Mouse (Mus musculus): ENCODE results near the gene Syce2. TPM values are rescaled to one million over a fixed set of nuclear protein-coding genes. Genes with fewer than 3 reads are reported as not detected.

Syce2 gene
- polyA plus RNA-seq, 1 experiment from 2014 or later: 49.0 TPM

DNA sequence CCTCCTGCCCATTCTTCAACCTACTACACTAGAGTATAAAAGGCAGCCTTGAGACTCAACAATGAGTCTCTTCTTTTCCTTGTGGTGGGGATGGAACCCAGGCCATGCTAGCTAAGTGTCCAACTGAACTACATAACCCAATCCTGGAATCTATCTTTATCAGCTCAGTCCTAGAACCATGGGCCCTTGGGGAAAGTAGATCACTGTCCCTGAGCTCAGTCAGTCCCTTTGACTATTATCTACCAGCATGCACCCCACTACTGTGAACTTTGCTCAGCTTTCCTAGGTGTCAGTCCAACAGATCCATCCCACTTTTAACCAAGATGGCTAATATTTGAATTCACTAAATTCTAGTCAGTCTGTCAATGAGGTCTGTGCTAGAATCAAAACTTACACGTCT is 30.4 kb upstream of the Syce2 start:
- Histone ChIP-seq H3K9me3 (replicated peaks; ENCODE audit: control insufficient read depth, low read length) (no peaks in the 10 kb centered on the region), H3K27me3 (ENCODE audit: control insufficient read depth, insufficient read depth, low read length) (no peaks in the 10 kb centered on the region), H3K27ac (ENCODE audit: low read length) (no peak overlapping the region), H3K9ac (ENCODE audit: low read length) (no peak overlapping the region), H3K4me2 (ENCODE audit: low read depth, low read length) (no peak overlapping the region), H3K36me3 (ENCODE audit: control insufficient read depth, insufficient read depth, low read length) (peaks cover 53% of the 10 kb centered on the region), H3K4me1 (ENCODE audit: control insufficient read depth, insufficient read depth, low read length) (peaks cover 19% of the 10 kb centered on the region), H3K4me3 (replicated peaks; ENCODE audit: low read length) (no peak overlapping the region)
- ATAC-seq (ENCODE audit: insufficient read depth, low FRiP score): no peak
- WGBS: 66% methylated on average over 1 of the region's 1 CpGs

DNA sequence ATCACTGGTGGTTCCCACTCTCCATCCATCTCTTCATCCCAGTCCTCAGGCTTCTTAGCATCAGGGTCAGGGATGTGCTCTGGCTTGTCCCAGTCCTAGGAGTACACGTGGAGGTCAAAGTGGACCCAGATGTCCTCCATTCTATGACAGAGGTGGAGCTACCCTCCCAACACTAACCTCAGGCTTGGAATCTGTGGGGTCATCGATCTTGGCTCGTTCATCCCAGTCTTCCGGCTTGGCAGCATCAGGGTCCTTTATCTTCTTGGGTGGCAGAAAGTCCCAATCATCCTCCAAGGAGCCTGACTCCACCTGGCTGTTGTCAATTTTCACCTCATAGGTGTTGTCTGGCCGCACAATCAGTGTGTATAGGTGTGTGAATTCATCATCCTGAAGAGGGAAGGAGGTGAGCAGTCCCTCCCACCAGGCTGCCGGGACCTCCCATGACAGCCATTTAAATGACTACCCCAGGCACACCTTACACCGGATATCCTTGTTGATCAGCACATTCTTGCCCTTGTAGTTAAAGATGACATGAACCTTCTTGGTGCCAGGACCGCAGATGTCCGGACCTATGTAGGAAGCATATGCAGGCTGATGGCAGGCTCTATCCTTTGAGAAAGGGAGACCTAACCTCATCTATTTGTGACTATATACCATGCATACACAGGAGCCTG is 27.4 kb upstream of the Syce2 start:
- Histone ChIP-seq H3K9ac (ENCODE audit: low read length) (peak overlapping the region; percentile 55), H3K36me3 (ENCODE audit: control insufficient read depth, insufficient read depth, low read length) (peaks cover 39% of the 10 kb centered on the region), H3K27ac (ENCODE audit: low read length) (no peak overlapping the region), H3K9me3 (replicated peaks; ENCODE audit: control insufficient read depth, low read length) (no peaks in the 10 kb centered on the region), H3K4me3 (replicated peaks; ENCODE audit: low read length) (peak overlapping the region; percentile 94), H3K4me1 (ENCODE audit: control insufficient read depth, insufficient read depth, low read length) (peaks cover 24% of the 10 kb centered on the region), H3K4me2 (ENCODE audit: low read depth, low read length) (peak overlapping the region; percentile 70), H3K27me3 (ENCODE audit: control insufficient read depth, insufficient read depth, low read length) (no peaks in the 10 kb centered on the region)
- 74% methylated on average over 9 of the region's 9 CpGs for WGBS
- no peak for ATAC-seq (ENCODE audit: insufficient read depth, low FRiP score)

DNA sequence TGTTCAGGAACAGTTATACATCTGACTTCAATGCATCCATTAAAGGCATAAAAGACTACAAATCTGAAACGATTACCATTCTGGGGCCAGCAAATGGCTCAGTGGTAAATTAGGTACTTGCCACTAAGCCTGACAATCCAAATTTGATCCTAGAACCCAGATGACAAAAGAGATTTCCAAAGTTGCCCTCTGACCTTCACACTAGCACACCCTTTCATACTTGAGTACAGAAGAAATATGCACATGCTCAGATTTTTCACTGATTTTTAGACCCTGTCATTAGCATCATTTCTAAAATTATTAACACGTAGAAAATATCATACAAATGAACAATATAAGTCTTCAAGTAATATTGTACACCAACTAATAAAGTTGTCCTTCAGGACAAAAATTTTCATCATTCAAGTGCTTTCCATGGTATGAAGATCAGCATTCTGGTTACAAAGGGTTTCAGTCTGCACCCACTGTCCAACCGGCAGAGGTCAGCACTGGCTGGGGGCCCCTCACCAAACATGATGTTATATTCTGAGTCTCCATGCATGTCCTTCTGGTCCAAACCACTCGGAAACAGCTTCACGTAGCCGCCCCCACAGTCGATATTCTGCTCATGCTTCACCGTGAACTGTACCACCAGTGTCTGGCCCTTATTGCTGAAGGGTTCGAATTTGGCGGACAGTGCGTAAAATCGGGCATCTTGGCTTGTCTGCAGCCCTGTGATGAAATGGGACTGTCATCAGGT is 26.4 kb upstream of the Syce2 start:
- H3K36me3 ChIP-seq (ENCODE audit: control insufficient read depth, insufficient read depth, low read length): peaks cover 39% of the 10 kb centered on the region
- 11% methylated on average over 12 of the region's 12 CpGs for WGBS
- no peaks in the 10 kb centered on the region for H3K27me3 ChIP-seq (ENCODE audit: control insufficient read depth, insufficient read depth, low read length)
- H3K4me2 ChIP-seq (ENCODE audit: low read depth, low read length): peak overlapping the region; percentile 70
- peak overlapping the region; percentile 90 for H3K9ac ChIP-seq (ENCODE audit: low read length)
- H3K4me3 ChIP-seq (replicated peaks; ENCODE audit: low read length): peak overlapping the region; percentile 94
- no peak for ATAC-seq (ENCODE audit: insufficient read depth, low FRiP score)
- peak overlapping the region; percentile 91 for H3K27ac ChIP-seq (ENCODE audit: low read length)
- no peaks in the 10 kb centered on the region for H3K9me3 ChIP-seq (replicated peaks; ENCODE audit: control insufficient read depth, low read length)
- peaks cover 22% of the 10 kb centered on the region for H3K4me1 ChIP-seq (ENCODE audit: control insufficient read depth, insufficient read depth, low read length)

DNA sequence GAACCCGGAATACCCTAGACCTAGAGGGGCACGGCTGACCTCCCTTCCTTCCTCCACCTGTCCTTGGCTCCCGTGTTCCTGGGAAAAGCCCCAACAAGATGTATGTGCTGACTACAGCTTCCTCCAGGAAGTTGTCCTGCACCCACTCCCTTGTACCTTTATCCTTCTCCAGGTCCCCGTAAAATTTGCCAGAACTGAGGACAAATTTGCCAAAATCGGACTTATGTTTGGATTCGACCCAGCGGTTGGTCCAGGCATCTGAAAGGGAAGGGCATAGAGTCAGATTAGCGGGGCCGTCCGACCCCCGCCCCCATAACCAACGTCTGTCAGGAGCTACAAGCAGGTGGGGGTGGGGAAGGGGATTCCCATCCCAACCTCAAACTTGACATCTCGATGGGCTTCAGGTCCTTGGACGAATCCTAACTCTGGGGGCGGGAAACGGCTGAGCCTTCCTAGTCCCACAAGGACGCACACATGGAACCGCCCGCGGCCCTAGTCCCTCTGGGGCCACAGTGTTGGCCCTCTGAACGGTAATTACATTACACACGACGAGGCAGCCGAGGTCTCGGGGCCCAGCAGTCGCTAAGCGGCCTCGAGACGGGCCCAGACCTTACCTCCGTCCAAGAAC is 25.7 kb upstream of the Syce2 start:
- H3K4me3 ChIP-seq (replicated peaks; ENCODE audit: low read length): peak overlapping the region; percentile 94
- under 1% methylated on average over 30 of the region's 30 CpGs for WGBS
- H3K9ac ChIP-seq (ENCODE audit: low read length): peak overlapping the region; percentile 90
- peaks cover 22% of the 10 kb centered on the region for H3K4me1 ChIP-seq (ENCODE audit: control insufficient read depth, insufficient read depth, low read length)
- H3K9me3 ChIP-seq (replicated peaks; ENCODE audit: control insufficient read depth, low read length): no peaks in the 10 kb centered on the region
- no peaks in the 10 kb centered on the region for H3K27me3 ChIP-seq (ENCODE audit: control insufficient read depth, insufficient read depth, low read length)
- H3K27ac ChIP-seq (ENCODE audit: low read length): peak overlapping the region; percentile 91
- H3K4me2 ChIP-seq (ENCODE audit: low read depth, low read length): peak overlapping the region; percentile 70
- H3K36me3 ChIP-seq (ENCODE audit: control insufficient read depth, insufficient read depth, low read length): peaks cover 39% of the 10 kb centered on the region
- peak; percentile 3; the same call in 1 of the 2 replicates for ATAC-seq (ENCODE audit: insufficient read depth, low FRiP score)

DNA sequence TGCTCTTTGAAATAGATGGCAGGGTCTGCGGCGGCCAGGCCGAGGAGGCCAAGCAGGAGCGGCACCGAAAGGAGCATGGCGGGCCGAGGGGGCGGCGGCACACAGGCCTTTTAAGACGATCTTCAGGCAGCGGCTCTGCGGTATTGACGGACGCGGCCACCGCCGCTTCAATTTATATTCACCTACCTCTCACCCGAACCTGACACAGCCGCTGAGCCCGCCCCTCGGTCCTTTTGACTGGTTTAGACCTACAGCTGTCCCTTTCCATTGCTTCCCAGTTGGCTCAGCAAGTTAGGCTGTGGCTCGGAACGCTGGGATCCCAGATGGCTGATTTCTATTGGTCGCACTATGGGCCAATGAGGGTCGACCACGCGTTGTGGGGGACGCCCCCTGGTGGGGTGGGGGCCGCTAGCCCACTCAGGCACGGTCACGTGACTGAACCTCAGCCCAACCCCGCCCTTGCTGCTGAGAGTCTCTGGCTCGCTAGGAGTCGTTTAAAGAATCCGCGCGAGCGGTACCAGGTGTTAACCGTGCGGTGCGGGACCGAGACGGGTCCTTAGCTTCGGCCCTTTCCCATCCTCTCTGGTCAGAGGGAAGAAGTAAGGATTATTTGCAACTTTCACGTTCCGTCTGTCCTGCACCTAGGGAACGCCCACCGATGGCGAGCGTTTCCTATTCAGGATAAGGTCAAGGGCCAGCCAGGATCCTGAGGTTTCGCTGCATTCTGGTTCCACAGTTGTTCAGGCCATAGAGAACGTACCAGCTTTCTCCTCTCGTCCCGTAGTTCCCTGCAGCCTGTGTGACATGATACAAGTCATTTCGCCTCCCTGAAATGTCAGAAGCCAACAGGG is 25.0 kb upstream of the Syce2 start, which contains the start of gene Calr:
Gene Calr, minus strand, starts transcription at position 213 of the 851 bp plus-strand sequence.
- Histone ChIP-seq H3K4me2 (ENCODE audit: low read depth, low read length) (peak within 1 kb of the TSS; percentile 80), H3K4me1 (ENCODE audit: control insufficient read depth, insufficient read depth, low read length) (peaks cover 22% of the 10 kb centered on the region), H3K36me3 (ENCODE audit: control insufficient read depth, insufficient read depth, low read length) (peaks cover 32% of the 10 kb centered on the region; the same call in 1 of the 2 replicates), H3K4me3 (replicated peaks; ENCODE audit: low read length) (peak within 1 kb of the TSS; percentile 94), H3K9me3 (replicated peaks; ENCODE audit: control insufficient read depth, low read length) (no peaks in the 10 kb centered on the region), H3K9ac (ENCODE audit: low read length) (peak within 1 kb of the TSS; percentile 90), H3K27me3 (ENCODE audit: control insufficient read depth, insufficient read depth, low read length) (no peaks in the 10 kb centered on the region), H3K27ac (ENCODE audit: low read length) (peak within 1 kb of the TSS; percentile 91)
- under 1% methylated on average over 55 of the region's 55 CpGs for WGBS
- ATAC-seq (ENCODE audit: insufficient read depth, low FRiP score): peak; percentile 100

DNA sequence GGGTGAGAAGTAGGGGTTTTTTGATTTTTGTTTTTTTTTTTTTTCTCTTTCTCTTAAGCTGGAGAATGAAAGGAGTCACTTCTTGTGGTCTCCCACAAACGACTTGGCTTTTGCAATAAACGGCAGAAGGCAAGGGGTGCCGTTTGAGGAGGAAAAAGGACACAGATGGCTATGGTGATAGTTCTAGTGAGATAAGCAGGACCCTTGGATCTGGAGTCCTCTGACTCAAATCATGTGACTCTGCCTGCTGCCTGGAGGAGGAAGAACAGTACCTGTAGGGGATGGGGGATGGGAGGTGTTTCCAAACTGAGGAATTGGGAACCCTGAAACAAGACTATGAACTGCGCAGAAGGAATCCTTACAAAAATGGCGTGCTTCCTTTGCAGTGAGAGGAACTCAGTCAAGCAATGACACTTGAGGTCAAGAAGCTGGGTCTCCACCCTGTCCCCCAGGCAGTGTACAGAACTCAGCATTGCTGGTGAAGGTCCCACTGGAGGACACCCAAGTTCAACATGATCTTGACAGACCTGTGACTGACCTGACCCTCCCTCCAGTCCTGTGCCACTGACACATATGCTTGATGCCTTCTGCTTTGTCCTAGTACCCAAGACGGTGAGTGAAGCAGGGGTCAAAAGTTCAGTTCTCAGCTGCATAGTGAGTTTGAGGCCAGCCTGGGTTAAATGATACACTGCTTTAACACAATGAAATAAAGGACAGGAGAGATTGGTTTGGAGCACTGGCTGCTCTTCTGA is 24.1 kb upstream of the Syce2 start:
- peak overlapping the region; percentile 80 for H3K4me2 ChIP-seq (ENCODE audit: low read depth, low read length)
- no peaks in the 10 kb centered on the region for H3K9me3 ChIP-seq (replicated peaks; ENCODE audit: control insufficient read depth, low read length)
- H3K9ac ChIP-seq (ENCODE audit: low read length): peak overlapping the region; percentile 79
- H3K27me3 ChIP-seq (ENCODE audit: control insufficient read depth, insufficient read depth, low read length): no peaks in the 10 kb centered on the region
- H3K27ac ChIP-seq (ENCODE audit: low read length): peak overlapping the region; percentile 88
- H3K4me1 ChIP-seq (ENCODE audit: control insufficient read depth, insufficient read depth, low read length): peaks cover 22% of the 10 kb centered on the region
- peaks cover 25% of the 10 kb centered on the region; the same call in 1 of the 2 replicates for H3K36me3 ChIP-seq (ENCODE audit: control insufficient read depth, insufficient read depth, low read length)
- ATAC-seq (ENCODE audit: insufficient read depth, low FRiP score): no peak
- H3K4me3 ChIP-seq (replicated peaks; ENCODE audit: low read length): peak overlapping the region; percentile 94
- WGBS: 39% methylated on average over 6 of the region's 6 CpGs

DNA sequence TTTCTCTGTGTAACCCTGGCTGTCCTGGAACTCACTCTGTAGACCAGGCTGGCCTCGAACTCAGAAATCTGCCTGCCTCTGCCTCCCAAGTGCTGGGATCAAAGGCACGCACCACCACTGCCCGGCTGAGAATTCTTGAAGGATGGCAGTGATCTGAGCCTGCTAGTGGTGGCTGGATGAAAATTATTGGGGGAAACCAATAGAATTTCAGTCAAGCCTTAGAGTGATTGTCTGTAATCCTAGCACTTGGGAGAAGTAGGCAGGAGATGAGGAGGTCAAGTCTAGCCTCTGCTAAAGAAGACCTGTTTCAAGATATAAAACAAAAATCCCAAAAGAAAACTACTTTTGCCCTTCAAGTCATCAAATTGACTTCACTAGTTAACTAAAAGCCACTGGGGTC is 15.5 kb upstream of the Syce2 start:
- H3K9ac ChIP-seq (ENCODE audit: low read length): no peak overlapping the region
- peak overlapping the region; percentile 76; the same call in 1 of the 2 replicates for H3K4me3 ChIP-seq (replicated peaks; ENCODE audit: low read length)
- H3K4me2 ChIP-seq (ENCODE audit: low read depth, low read length): no peak overlapping the region
- H3K9me3 ChIP-seq (replicated peaks; ENCODE audit: control insufficient read depth, low read length): no peaks in the 10 kb centered on the region
- peaks cover 6% of the 10 kb centered on the region for H3K36me3 ChIP-seq (ENCODE audit: control insufficient read depth, insufficient read depth, low read length)
- WGBS: 93% methylated on average over 3 of the region's 3 CpGs
- H3K4me1 ChIP-seq (ENCODE audit: control insufficient read depth, insufficient read depth, low read length): peaks cover 10% of the 10 kb centered on the region
- H3K27ac ChIP-seq (ENCODE audit: low read length): no peak overlapping the region
- no peaks in the 10 kb centered on the region for H3K27me3 ChIP-seq (ENCODE audit: control insufficient read depth, insufficient read depth, low read length)
- no peak for ATAC-seq (ENCODE audit: insufficient read depth, low FRiP score)

DNA sequence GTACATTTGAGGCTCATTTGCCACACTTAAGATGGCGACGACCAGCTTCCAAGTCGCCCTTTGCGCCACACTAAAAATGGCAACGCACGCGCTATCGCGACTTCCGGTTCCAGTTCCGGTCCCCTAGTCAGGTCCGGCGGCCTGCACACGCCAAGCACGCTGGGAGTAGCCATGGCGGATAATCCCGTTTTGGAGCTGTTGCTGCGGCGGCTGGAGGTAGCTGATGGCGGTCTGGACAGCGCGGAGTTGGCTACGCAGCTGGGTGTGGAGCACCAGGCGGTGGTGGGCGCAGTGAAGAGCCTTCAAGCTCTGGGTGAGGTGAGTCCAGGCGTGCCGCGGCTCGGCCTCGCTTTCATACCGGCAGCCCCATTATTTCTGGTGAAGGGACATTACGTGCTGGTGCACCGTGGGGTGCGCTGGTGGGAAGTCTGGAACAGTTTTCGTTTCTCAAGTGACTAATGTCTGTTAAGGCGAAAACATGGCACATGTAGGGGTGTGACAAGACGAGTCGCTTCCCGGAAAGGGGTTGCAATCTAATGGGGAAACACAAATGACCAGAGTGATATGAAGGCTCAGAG is 15.0 kb upstream of the Syce2 start, which contains the start of gene Farsa:
Gene Farsa, plus strand, starts transcription at position 126 of the 578 bp plus-strand sequence.
- H3K4me1 ChIP-seq (ENCODE audit: control insufficient read depth, insufficient read depth, low read length): peaks cover 10% of the 10 kb centered on the region
- peak within 1 kb of the TSS; percentile 83 for H3K4me2 ChIP-seq (ENCODE audit: low read depth, low read length)
- peak within 1 kb of the TSS; percentile 93 for H3K9ac ChIP-seq (ENCODE audit: low read length)
- H3K9me3 ChIP-seq (replicated peaks; ENCODE audit: control insufficient read depth, low read length): no peaks in the 10 kb centered on the region
- WGBS: under 1% methylated on average over 39 of the region's 39 CpGs
- H3K36me3 ChIP-seq (ENCODE audit: control insufficient read depth, insufficient read depth, low read length): peaks cover 10% of the 10 kb centered on the region
- ATAC-seq (ENCODE audit: insufficient read depth, low FRiP score): peak; percentile 94
- H3K4me3 ChIP-seq (replicated peaks; ENCODE audit: low read length): peak within 1 kb of the TSS; percentile 76
- H3K27ac ChIP-seq (ENCODE audit: low read length): peak within 1 kb of the TSS; percentile 69
- H3K27me3 ChIP-seq (ENCODE audit: control insufficient read depth, insufficient read depth, low read length): no peaks in the 10 kb centered on the region

Data from stomach, embryonic 16.5 days (tissue).